Mouse (Mus musculus) hindbrain, postnatal 0 days (tissue): Measurements from ENCODE around the gene Adgra3. TPM values are rescaled to one million over a fixed set of nuclear protein-coding genes. Genes with fewer than 3 reads are reported as not detected.

ENCODE experiments used
- ATAC-seq: fragments of 200-750 bp; cut with Nextera tagmentation; 2 replicates; pipeline ENCODE4 v1.8.0; 2017; ENCODE audit warnings: mild to moderate bottlenecking, moderate TSS enrichment, moderate library complexity
- DNase-seq: peaks from one replicate; pipeline ENCODE4 v3.0.0-alpha.2; 2015; ENCODE audit warnings: low spot score
- H3K27ac ChIP-seq: fragments of 300-500 bp; sonication (generic); 2 replicates; pipeline ENCODE4 v1.5.1; 2014; ENCODE audit warnings: mild to moderate bottlenecking
- H3K27me3 ChIP-seq: fragments of 300-500 bp; sonication (generic); 2 replicates; pipeline ENCODE4 v1.6.1; 2014; ENCODE audit warnings: low read length, mixed read lengths; ENCODE audit not compliant: insufficient read depth
- H3K36me3 ChIP-seq: fragments of 300-500 bp; sonication (generic); 2 replicates; pipeline ENCODE4 v1.6.1; 2014; ENCODE audit warnings: low read length, mixed read lengths; ENCODE audit not compliant: insufficient read depth
- H3K4me1 ChIP-seq: fragments of 300-500 bp; sonication (generic); 2 replicates; pipeline ENCODE4 v1.6.1; 2014; ENCODE audit warnings: antibody characterized with exemption, low read length, mixed read lengths; ENCODE audit not compliant: insufficient read depth
- H3K4me2 ChIP-seq: fragments of 300-500 bp; sonication (generic); 2 replicates; pipeline ENCODE4 v1.6.1; 2014; ENCODE audit warnings: low read depth, mild to moderate bottlenecking, low read length, moderate library complexity, mixed read lengths
- H3K4me3 ChIP-seq: fragments of 300-500 bp; sonication (generic); 2 replicates; pipeline ENCODE4 v1.5.1; 2014; ENCODE audit warnings: low read length
- H3K9ac ChIP-seq: fragments of 300-500 bp; sonication (generic); replicated peaks from 2 replicates; pipeline ENCODE4 v1.6.1; 2014; ENCODE audit warnings: mild to moderate bottlenecking, low read length, moderate library complexity, mixed read lengths
- H3K9me3 ChIP-seq: fragments of 300-500 bp; sonication (generic); 2 replicates; pipeline ENCODE4 v1.6.1; 2016; ENCODE audit warnings: low read length, mixed read lengths
- CTCF ChIP-seq: IDR thresholded peaks from 2 replicates; pipeline ENCODE4 v1.5.1; 2016; ENCODE audit warnings: antibody characterized with exemption, control low read depth, low read depth
- WGBS: fragments of 180-500 bp; shearing (Covaris S2); extraction: QIAGEN DNeasy Blood & Tissue Kit; methylation state at CpG from one replicate; pipeline ENCODE4 v1.1.7; 2014; 5-methylcytosine and 5-hydroxymethylcytosine counted together
- polyA plus RNA-seq: library from polyadenylated mRNA; unstranded; fragments of >200 nt; fragmentation: Nextera tagmentation; extraction: Ambion mirVana; gene quantifications from 2 replicates; pipeline ENCODE4 v1.2.1, GENCODE M21; 2015
- total RNA-seq: library from RNA; depleted of rRNA; stranded (reverse); fragments of >200 nt; gene quantifications from 2 replicates; pipeline ENCODE4 v1.2.3, GENCODE M21; 2014; rRNA removed

The Adgra3 gene
- total RNA-seq (42.0 and 47.2 TPM in 2 replicates), polyA plus RNA-seq (10.9 and 11.4 TPM in 2 replicates)

DNA sequence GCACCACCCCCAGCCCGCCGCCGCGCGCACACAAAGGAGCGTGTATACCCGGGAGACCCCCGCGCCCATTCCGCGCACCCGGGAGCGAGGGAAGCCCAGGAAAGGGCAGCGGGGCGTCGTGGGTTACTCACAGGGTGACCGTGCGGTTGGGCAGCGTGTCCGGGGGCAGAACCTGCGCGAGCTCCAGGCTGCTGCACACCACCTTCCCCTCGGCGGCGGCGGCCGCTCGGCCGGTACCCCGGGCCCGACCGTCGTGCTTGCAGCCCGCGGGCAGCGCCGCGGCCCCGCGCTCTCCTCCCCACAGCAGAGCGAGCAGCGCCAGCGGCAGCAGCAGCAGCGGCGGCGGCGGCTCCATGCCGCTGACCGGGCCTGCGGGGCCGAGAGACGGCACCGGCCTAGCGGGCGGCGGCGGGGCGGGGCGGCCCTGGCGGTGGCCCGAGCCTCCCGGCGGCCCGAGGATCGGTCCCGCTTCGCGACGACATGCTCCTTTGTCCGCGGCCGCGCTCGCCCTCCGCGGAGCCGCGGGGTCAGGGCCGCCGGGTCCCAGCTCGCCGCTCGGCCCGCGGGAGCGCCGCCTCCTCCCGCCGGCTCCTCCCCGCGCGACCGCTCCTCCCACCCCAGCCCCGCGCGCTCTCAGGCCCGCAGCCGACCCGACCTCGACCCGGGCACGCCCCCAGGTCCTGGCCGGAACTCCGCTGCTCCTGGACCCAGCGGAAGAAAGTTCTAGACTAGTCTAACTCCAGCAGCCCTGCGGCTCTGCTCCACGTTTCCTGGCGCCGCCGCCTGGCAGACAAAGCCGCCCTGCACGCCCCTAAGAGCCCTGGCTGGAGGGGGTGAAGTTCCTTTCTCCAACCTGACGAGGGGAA, at the start of gene Adgra3:
TSS of gene Adgra3 (minus strand) at position 586 of the 866 bp plus-strand sequence.
- no peaks in the 10 kb centered on the region for H3K9me3 ChIP-seq
- peak within 1 kb of the TSS; percentile 77; the same call in 1 of the 2 replicates for H3K27ac ChIP-seq
- peak; percentile 34 for TF ChIP-seq CTCF
- peak within 1 kb of the TSS; percentile 88 for H3K4me3 ChIP-seq
- DNase-seq, result peak; percentile 67
- H3K27me3 ChIP-seq, result no peaks in the 10 kb centered on the region
- WGBS, result 2% methylated on average over 106 of the region's 113 CpGs
- peak within 1 kb of the TSS; percentile 84 for H3K9ac ChIP-seq
- peak; percentile 92 for ATAC-seq
- peak within 1 kb of the TSS; percentile 94 for H3K4me2 ChIP-seq
- H3K4me1 ChIP-seq, result 0 out of 2 replicates have a peak, but pooled peaks cover 7% of the 10 kb centered on the region
- H3K36me3 ChIP-seq, result no peaks in the 10 kb centered on the region

DNA sequence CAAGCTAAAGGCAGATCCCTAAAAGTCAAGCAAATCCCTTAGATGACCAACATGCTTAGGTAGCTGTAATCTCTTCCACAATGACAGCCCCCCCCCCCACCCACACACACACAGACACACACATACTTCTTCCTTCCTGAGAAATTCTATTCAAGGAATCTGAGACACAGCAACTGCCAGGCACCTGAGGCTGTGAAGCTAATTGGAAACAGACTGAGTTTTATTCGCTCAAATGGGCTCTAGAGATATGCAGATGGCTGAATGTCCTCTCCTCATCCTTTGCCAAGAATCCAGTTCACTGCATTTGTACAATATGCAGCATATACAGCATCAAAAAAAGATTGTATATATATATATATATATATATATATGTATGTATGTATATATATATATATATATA, 24.6 kb upstream of the Adgra3 start:
- TF ChIP-seq CTCF, result no peak
- WGBS, result 66% methylated on average over 1 of the region's 1 CpGs

DNA sequence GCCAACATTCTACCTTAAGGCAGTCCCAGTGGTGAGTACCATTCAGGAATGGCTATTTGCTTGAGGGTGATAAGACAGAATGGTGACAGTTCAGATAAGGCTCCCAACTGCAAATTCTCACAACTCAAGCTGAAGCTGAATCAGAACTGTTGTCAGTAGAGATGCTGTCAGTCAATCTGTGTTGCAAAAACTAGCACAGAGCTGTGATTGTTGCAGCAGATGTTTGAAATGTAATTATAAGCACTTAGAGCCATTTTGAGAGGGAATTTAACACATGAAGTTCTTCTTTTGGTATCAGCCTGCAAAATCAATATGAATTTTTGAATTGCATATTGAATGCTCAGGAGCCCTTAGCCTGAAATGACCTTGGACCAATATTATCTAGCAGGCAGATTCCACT, 15.4 kb upstream of the Adgra3 start:
- no peak overlapping the region for H3K4me2 ChIP-seq
- no peak for ATAC-seq
- H3K27ac ChIP-seq, result no peak overlapping the region
- no peak for TF ChIP-seq CTCF
- no peak for DNase-seq
- H3K9ac ChIP-seq, result no peak overlapping the region
- no peaks in the 10 kb centered on the region for H3K27me3 ChIP-seq
- H3K36me3 ChIP-seq, result no peaks in the 10 kb centered on the region
- H3K4me3 ChIP-seq, result no peak overlapping the region
- H3K4me1 ChIP-seq, result no peaks in the 10 kb centered on the region
- no peaks in the 10 kb centered on the region for H3K9me3 ChIP-seq

More for the DNA sequence above, 24.6 kb upstream of the Adgra3 start:
- H3K4me1 ChIP-seq, result no peaks in the 10 kb centered on the region
- H3K36me3 ChIP-seq, result no peaks in the 10 kb centered on the region
- no peak overlapping the region for H3K4me3 ChIP-seq
- H3K9ac ChIP-seq, result no peak overlapping the region
- DNase-seq, result peak; percentile 33
- H3K9me3 ChIP-seq, result no peaks in the 10 kb centered on the region
- peak; percentile 74 for ATAC-seq
- H3K27ac ChIP-seq, result no peak overlapping the region
- H3K27me3 ChIP-seq, result no peaks in the 10 kb centered on the region
- no peak overlapping the region for H3K4me2 ChIP-seq

DNA sequence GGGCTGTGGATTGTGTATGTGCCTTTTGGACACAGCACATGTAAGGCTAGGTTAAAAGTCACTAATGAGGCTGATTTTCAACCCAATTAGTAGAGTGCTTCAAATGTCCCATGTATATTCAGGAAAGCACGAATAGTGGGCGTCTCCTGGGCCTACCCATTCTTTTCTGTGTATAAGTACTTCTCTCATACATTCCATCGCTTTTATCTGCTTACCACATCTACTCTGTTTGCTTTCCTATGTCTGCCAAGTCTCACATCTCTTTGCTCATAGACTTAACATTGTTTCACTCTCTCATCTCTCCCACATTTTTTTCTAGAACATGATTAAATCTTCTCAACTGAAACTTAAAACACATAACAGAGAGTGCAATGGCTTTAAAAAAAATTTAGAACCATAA, 5.4 kb upstream of the Adgra3 start:
- H3K4me3 ChIP-seq, result no peak overlapping the region
- no peak overlapping the region for H3K4me2 ChIP-seq
- ATAC-seq (no peak), DNase-seq (no peak)
- no peak overlapping the region for H3K27ac ChIP-seq
- no peaks in the 10 kb centered on the region for H3K27me3 ChIP-seq
- no peaks in the 10 kb centered on the region for H3K4me1 ChIP-seq
- WGBS, result 96% methylated on average over 3 of the region's 3 CpGs
- no peak overlapping the region for H3K9ac ChIP-seq
- no peaks in the 10 kb centered on the region for H3K9me3 ChIP-seq
- no peaks in the 10 kb centered on the region for H3K36me3 ChIP-seq
- no peak for TF ChIP-seq CTCF

DNA sequence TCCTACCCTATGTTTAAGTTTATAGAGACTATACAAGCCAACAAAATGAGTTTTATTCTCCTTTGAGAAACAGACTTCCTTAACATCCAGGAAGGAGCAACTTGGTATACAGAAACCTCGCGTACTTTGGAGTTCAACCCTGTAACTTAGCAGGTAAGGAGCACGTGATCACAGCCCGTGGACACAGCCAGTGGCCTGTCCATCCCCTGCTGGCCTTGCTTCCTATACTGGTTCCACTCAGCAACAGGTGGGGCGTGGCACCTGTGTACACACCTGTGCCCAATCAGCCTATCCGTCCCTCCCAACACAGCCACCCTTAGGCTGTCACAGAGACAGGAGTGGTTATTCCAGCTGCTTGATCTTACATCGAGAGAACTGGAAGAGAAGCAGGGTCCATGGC, 780 bp upstream of the Adgra3 start:
- ATAC-seq, result no peak
- H3K9ac ChIP-seq, result no peak overlapping the region
- WGBS, result 89% methylated on average over 7 of the region's 7 CpGs

DNA sequence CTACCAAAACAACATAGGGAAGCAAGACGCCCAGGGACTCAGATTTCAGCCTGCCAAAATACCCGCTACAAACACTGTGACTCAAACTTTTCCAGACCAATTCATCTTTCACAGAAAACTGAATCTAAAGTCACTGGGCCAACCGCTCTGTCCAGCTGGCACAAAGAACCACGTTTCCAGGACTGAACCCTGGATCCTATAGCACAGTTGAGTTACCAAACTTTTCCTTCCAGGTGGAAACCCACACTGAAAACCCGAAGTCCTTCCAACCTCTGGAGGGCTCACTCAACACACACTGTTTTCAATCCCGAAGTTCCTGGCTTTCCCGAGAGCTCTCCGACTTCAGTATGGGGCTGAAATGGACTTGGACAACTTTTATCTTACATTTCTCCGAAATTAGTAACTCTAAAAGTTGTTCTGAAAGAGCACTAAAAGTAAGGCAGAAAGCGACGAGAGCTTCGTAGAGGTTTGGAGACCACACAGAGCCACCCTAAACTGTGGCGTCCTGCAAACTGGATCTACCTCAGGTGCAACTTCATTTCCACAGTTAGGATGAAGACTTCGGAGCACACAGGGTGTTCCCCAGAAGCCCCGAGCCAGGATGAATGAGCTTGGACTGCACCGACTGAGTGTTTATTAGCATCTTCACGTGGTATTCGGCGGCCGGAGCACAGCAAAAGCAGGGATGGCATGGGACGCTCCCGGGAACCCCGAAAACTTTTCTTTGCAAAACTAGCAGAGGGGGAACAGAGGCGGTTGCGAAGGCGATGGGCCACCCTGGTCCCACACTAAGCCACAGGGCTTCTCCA, 990 bp downstream of the Adgra3 start:
- H3K27ac ChIP-seq, result peak overlapping the region; percentile 77; the same call in 1 of the 2 replicates
- H3K9ac ChIP-seq, result peak overlapping the region; percentile 84
- 0 out of 2 replicates have a peak, but pooled peaks cover 7% of the 10 kb centered on the region for H3K4me1 ChIP-seq
- TF ChIP-seq CTCF, result no peak
- H3K4me3 ChIP-seq, result peak overlapping the region; percentile 88
- ATAC-seq (peak; percentile 60), DNase-seq (peak; percentile 37)
- H3K36me3 ChIP-seq, result no peaks in the 10 kb centered on the region
- 2% methylated on average over 26 of the region's 26 CpGs for WGBS
- H3K4me2 ChIP-seq, result peak overlapping the region; percentile 94
- no peaks in the 10 kb centered on the region for H3K9me3 ChIP-seq
- no peaks in the 10 kb centered on the region for H3K27me3 ChIP-seq

More for the DNA sequence above, 780 bp upstream of the Adgra3 start:
- DNase-seq, result no peak
- Histone ChIP-seq H3K4me2 (peak overlapping the region; percentile 94), H3K4me3 (no peak overlapping the region; the same call in 1 of the 2 replicates), H3K4me1 (0 out of 2 replicates have a peak, but pooled peaks cover 7% of the 10 kb centered on the region), H3K36me3 (no peaks in the 10 kb centered on the region), H3K27ac (no peak overlapping the region), H3K27me3 (no peaks in the 10 kb centered on the region), H3K9me3 (no peaks in the 10 kb centered on the region)
- no peak for TF ChIP-seq CTCF
